Mouse (Mus musculus) embryo, embryonic 11.5 days (tissue): ENCODE measurements around the gene Filip1l.

ENCODE experiments used
- DNase-seq: peaks from one replicate; pipeline ENCODE4 v3.0.0-alpha.2; 2012; ENCODE audit warnings: low read depth, low spot score

Gene Filip1l

DNA sequence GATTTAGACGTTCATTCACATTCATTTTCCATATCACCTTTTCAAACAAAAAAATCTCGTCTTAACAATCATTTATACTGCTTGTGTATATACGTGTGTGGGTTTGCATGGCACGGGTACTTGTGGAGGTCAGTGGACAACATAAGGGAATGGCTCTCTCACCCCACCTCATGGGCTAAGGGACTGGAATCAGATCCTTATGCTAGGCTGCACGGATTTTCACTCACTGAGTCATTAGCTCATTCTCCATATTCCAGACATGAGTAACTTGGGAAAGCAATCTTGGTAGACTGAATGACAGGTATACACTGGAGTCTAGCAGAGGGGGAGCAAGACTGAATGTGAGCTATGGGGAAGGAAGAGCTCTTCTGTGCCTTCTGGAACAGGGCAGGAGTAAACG, 80.8 kb downstream of the Filip1l start:
- no peak for DNase-seq

- no peak for DNase-seq
Observed at GRCm38 (mm10) chr16:57434640-57435039, 81.7 kb downstream of the Filip1l start.

GRCm38 (mm10) chr16:57437523-57438287, 84.8 kb downstream of the Filip1l start:
- DNase-seq = no peak

DNA sequence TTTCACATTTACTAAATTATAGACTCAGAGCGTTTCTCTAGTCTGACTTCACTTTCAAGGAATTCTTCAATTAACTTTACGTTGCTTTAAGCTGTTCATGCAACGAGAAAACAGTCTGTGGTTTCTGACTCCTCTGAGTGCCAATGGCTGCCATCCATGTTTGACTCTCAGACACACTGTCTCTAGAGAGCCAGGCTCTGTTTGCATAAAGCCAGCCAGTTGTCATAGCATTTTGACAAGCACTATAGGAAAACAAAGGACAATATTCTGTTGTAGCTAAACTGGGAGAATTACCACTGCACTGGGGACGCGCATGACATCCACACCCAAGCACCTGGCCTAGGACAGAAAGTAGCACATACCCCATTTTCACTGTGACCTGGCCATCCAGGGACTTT, 85.4 kb downstream of the Filip1l start:
- no peak for DNase-seq

DNA sequence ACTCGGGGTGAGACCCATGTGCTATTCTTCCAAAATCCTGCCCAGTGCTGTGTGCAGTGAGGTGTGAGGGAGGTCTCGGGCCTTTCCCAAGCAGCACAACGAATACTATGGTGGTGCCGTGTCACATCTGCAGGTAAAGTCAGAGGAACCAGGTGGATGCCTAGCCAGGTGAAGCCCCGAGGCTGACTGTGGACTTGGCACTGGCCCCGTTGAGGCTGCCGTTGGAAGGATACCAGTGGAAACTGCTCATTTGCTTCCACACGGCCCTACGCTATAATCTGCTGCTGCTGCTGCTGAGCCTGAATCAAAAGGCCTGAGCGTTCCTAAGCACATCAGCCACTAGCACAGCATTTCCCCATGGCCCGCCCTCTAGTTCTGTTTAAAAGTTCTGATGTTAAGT, 86.3 kb downstream of the Filip1l start:
- DNase-seq = no peak

- DNase-seq = no peak
Observed at GRCm38 (mm10) chr16:57440706-57441437, 88.0 kb downstream of the Filip1l start.

- no peak for DNase-seq
Observed at GRCm38 (mm10) chr16:57445096-57446094, 92.5 kb downstream of the Filip1l start.

DNA sequence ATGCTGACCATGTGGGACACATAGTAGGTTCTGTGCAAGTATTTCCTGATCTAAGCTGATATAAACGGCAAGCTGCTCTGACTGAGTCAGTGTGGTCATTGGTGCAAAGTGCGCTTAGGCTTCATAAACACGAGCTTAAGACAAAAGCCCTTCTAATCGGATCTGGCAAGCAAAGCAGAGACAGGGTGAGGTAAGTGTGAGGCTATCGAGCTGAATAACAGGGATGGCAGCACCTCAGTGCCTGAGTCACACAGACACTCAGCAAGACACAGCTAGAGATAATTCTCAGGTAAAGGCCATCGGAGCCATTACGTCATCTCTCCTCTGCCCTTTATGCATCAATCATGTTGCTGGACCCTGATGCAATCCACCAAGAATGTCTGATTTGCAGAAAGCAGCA, 100.1 kb downstream of the Filip1l start:
- DNase-seq = no peak

DNA sequence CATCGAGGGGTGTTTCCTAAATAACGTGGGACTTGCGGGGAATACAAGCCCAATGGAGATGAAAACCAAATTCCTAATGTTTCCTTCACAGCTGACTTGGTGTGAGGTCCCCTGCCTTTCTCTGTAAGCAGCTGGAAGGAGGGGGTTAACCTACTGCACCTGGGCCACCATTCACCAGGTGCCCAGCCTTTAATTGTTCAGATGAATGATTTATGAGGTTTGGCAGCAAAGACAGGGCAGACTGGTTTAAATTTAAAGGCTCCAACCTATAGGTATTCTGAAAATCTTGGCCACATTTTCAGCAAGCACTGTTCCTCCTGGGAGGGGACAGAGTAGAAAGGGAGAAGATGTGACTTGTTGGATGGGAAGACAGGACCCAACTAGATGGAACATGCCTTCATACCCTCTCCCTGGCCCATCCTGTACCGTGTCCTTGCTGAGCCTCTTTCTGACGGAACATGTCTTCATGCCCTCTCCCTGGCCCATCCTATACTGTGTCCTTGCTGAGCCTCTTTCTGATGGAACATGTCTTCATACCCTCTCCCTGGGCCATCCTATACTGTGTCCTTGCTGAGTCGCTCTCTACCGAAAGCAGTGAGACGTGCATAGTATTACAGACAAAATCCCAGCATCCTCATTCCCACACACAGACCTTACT, 101.3 kb downstream of the Filip1l start:
- DNase-seq = no peak

DNA sequence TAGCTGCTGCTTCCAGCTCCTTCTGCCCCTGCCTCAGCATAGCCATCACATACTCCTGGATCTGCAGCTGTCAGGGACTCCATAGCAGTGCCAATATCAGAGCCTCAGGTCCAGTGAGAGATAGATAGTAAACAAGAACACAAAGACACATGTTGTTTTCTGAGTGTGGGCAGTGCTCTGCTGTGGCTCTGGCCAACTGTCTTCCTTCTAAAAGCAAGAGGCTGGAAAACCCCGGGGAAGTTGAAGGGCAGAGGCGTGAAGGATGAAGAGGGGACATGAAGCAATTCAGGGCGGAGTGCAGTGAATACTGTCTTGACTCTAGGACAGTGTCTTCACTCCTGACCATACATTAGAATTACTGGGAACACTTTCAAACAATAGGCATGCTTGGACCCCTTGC, 102.7 kb downstream of the Filip1l start:
- no peak for DNase-seq

GRCm38 (mm10) chr16:57456003-57456402, 103.1 kb downstream of the Filip1l start:
- DNase-seq = no peak

DNA sequence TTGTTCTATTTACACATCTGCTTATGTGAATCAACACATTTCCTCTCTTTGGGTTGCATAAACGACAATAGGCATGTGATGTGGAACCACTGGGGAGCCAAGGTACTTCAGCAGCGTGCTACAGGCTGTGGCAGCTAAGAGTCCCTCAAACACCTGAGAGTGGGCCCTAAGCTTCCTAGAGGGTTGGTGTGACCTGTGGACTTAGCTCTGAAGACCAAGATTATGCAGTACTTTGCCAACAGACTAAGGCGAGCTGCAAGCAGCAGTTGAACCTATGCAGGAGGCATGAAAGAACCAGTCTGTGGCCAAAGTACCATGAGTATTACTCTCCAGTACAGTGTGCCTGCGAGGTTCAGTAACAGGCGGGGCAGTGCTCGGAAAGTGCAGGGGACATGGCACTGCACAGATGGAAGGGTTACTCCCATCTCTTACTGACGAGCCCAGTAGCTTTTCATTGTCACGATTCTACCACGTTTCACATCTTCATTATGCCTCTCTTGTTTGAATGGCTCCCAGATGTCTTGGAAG, 112.6 kb downstream of the Filip1l start:
- DNase-seq = no peak

DNA sequence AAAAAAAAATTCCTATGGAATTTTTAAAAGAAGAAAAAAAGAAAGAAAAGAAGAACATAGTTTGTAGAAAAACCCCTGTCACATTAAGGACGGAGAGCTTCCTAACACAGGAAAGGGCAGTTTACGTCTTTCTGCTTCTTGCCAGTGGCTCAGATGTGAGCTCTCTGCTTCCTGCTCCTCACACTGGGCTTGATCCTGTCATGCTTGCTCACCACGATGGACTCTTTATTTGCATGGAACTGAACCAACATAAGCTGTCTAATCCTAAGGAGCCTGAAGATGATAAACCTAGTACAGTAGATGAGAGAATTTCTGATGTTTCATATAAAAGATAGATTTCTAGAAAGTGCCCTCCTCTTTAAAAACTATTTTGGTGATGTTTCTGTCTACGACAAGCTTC, 116.4 kb downstream of the Filip1l start:
- no peak for DNase-seq

DNA sequence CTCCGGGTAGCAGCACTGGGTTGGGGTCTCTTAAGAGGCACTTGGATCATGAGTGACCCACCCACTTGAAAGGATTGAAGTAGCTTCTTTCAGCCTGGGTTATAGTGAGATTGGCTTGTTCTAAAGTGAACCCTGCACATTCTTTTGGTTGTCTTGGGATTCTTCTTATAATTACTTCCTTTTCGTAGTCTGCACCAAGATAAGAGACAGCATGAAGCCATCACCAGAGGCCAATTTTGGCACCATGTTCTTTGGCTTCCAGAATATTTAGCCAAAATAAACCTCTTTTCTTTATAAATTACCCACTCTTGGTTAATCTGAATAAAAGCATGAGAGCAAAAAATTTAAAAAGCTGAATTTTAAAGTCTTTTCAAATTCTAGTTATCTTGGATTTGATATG, 117.0 kb downstream of the Filip1l start:
- no peak for DNase-seq

GRCm38 (mm10) chr16:57470286-57470830, 117.5 kb downstream of the Filip1l start:
- no peak for DNase-seq

DNA sequence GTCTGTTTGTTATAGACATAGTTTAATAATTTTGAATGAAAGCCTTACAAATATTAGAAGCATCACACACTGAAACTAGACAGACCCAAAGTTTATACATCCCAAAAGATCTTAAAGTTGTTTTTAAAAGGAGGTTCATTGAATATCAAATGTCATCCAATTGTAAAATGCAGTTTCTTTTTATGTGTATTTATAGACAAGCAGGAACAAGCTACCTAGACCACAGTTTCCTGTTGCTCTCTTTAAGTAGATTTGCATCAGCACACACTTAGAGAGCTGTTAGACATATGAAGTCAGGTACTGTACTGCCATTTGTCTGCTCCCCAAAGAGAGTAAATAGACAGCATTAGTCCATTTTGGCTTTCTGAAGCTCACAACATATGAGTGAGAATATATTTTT, 118.2 kb downstream of the Filip1l start:
- DNase-seq = no peak

GRCm38 (mm10) chr16:57473415-57474085, 120.7 kb downstream of the Filip1l start:
- no peak for DNase-seq

DNA sequence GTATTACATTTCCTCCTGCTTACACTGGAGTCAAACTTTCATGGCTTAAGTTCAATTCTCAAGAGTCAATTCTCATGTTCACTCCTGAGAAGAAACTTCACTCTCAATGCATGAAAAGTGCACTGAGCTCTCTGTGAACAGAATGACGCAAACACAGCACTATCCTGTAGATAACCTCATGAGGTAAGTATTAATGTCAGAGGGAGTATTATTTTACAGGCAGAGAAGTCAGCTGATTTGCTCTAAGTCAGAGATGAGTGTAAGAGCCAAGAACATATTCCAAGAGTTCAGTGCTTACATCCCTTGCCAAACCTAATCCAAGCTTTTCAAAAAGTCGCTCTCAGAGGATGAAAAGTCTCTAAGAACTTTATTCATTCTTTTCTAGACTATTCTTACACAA, 125.6 kb downstream of the Filip1l start:
- DNase-seq = no peak

GRCm38 (mm10) chr16:57479776-57480175, 126.9 kb downstream of the Filip1l start:
- no peak for DNase-seq

DNA sequence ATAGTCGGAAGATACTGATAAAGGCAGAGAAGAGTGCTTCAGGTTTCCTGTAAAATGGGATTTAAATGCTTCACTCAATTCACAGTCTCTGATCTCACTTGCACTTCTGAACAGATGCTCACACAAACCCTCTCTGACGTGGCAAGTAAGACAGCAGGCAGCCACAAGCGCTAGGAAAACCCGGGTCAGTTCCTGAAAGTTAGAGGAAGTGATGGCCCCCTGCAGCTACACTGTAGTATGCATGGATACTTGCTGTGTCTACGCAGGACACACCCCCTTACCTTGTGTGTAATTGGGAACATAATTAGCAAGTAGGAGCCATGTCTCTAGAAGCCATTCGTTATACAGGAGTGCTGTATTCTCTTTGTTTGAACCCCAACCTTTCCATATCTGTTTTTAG, 129.4 kb downstream of the Filip1l start:
- DNase-seq = no peak
